Mouse (Mus musculus): ENCODE data around the gene Cited2. TPM values are rescaled to one million over a fixed set of nuclear protein-coding genes. Genes with fewer than 3 reads are reported as not detected.

Cited2 gene
- total and polyA plus RNA-seq, 2 experiments from 2014 or later = 60.4 to 112 TPM

GRCm38 (mm10) chr10:17759772-17760171, 36.8 kb downstream of the Cited2 start:
- H3K36me3 ChIP-seq (ENCODE audit: insufficient read depth, low read length) = no peaks in the 10 kb centered on the region
- 0 out of 2 replicates have a peak, but pooled peaks cover 4% of the 10 kb centered on the region for H3K9me3 ChIP-seq (ENCODE audit: low read length)
- no peak for ATAC-seq
- no peak overlapping the region for H3K4me3 ChIP-seq (ENCODE audit: low read length)
- no peaks in the 10 kb centered on the region for H3K27me3 ChIP-seq (ENCODE audit: insufficient read depth, low read length)
- no peak overlapping the region for H3K9ac ChIP-seq (replicated peaks; ENCODE audit: low read length)
- no peaks in the 10 kb centered on the region for H3K4me1 ChIP-seq (ENCODE audit: insufficient read depth, low read length)
- H3K27ac ChIP-seq = no peak overlapping the region
- DNase-seq (ENCODE audit: low spot score) = no peak
- TF ChIP-seq CTCF (IDR thresholded peaks at IDR 0.05; ENCODE audit: low read depth) = no peak
- 88% methylated on average over 3 of the region's 3 CpGs for WGBS
- no peak overlapping the region for H3K4me2 ChIP-seq (ENCODE audit: low read depth, low read length)

GRCm38 (mm10) chr10:17760750-17761613, 38.0 kb downstream of the Cited2 start:
- DNase-seq (ENCODE audit: low spot score) (no peak), ATAC-seq (no peak)
- 72% methylated on average over 9 of the region's 9 CpGs for WGBS
- no peak overlapping the region for H3K4me2 ChIP-seq (ENCODE audit: low read depth, low read length)
- no peak overlapping the region for H3K4me3 ChIP-seq (ENCODE audit: low read length)
- TF ChIP-seq CTCF (IDR thresholded peaks at IDR 0.05; ENCODE audit: low read depth) = peak; percentile 38
- H3K9me3 ChIP-seq (ENCODE audit: low read length) = no peaks in the 10 kb centered on the region
- H3K36me3 ChIP-seq (ENCODE audit: insufficient read depth, low read length) = no peaks in the 10 kb centered on the region
- no peaks in the 10 kb centered on the region for H3K4me1 ChIP-seq (ENCODE audit: insufficient read depth, low read length)
- no peaks in the 10 kb centered on the region for H3K27me3 ChIP-seq (ENCODE audit: insufficient read depth, low read length)
- H3K27ac ChIP-seq = no peak overlapping the region
- H3K9ac ChIP-seq (replicated peaks; ENCODE audit: low read length) = no peak overlapping the region

GRCm38 (mm10) chr10:17761652-17762051, 38.6 kb downstream of the Cited2 start:
- no peak overlapping the region for H3K4me3 ChIP-seq (ENCODE audit: low read length)
- no peaks in the 10 kb centered on the region for H3K4me1 ChIP-seq (ENCODE audit: insufficient read depth, low read length)
- H3K36me3 ChIP-seq (ENCODE audit: insufficient read depth, low read length) = no peaks in the 10 kb centered on the region
- H3K4me2 ChIP-seq (ENCODE audit: low read depth, low read length) = no peak overlapping the region
- DNase-seq (ENCODE audit: low spot score) (no peak), ATAC-seq (no peak)
- no peak overlapping the region for H3K27ac ChIP-seq
- H3K9ac ChIP-seq (replicated peaks; ENCODE audit: low read length) = no peak overlapping the region
- no peak for TF ChIP-seq CTCF (IDR thresholded peaks at IDR 0.05; ENCODE audit: low read depth)
- WGBS = 94% methylated on average over 1 of the region's 1 CpGs
- H3K9me3 ChIP-seq (ENCODE audit: low read length) = no peaks in the 10 kb centered on the region
- no peaks in the 10 kb centered on the region for H3K27me3 ChIP-seq (ENCODE audit: insufficient read depth, low read length)

- 95% methylated on average over 8 of the region's 8 CpGs for WGBS
- no peak for TF ChIP-seq CTCF (IDR thresholded peaks at IDR 0.05; ENCODE audit: low read depth)
- Histone ChIP-seq H3K36me3 (ENCODE audit: insufficient read depth, low read length) (no peaks in the 10 kb centered on the region), H3K9ac (replicated peaks; ENCODE audit: low read length) (no peak overlapping the region), H3K4me1 (ENCODE audit: insufficient read depth, low read length) (no peaks in the 10 kb centered on the region), H3K27me3 (ENCODE audit: insufficient read depth, low read length) (no peaks in the 10 kb centered on the region), H3K9me3 (ENCODE audit: low read length) (no peaks in the 10 kb centered on the region), H3K4me2 (ENCODE audit: low read depth, low read length) (no peak overlapping the region), H3K27ac (no peak overlapping the region), H3K4me3 (ENCODE audit: low read length) (no peak overlapping the region)
- DNase-seq (ENCODE audit: low spot score) (no peak), ATAC-seq (no peak)
Measured at GRCm38 (mm10) chr10:17762946-17763345, 39.9 kb downstream of the Cited2 start.

- no peak for TF ChIP-seq CTCF (IDR thresholded peaks at IDR 0.05; ENCODE audit: low read depth)
- Histone ChIP-seq H3K9ac (replicated peaks; ENCODE audit: low read length) (no peak overlapping the region), H3K4me1 (ENCODE audit: insufficient read depth, low read length) (no peaks in the 10 kb centered on the region), H3K9me3 (ENCODE audit: low read length) (no peaks in the 10 kb centered on the region), H3K4me3 (ENCODE audit: low read length) (no peak overlapping the region), H3K27ac (no peak overlapping the region), H3K36me3 (ENCODE audit: insufficient read depth, low read length) (no peaks in the 10 kb centered on the region), H3K4me2 (ENCODE audit: low read depth, low read length) (no peak overlapping the region), H3K27me3 (ENCODE audit: insufficient read depth, low read length) (no peaks in the 10 kb centered on the region)
- ATAC-seq = no peak
- DNase-seq (ENCODE audit: low spot score) = peak; percentile 2
- 76% methylated on average over 5 of the region's 5 CpGs for WGBS
Measured at GRCm38 (mm10) chr10:17769856-17770255, 46.8 kb downstream of the Cited2 start.

- Histone ChIP-seq H3K36me3 (ENCODE audit: insufficient read depth, low read length) (no peaks in the 10 kb centered on the region), H3K27ac (no peak overlapping the region), H3K4me2 (ENCODE audit: low read depth, low read length) (no peak overlapping the region), H3K4me3 (ENCODE audit: low read length) (no peak overlapping the region), H3K9ac (replicated peaks; ENCODE audit: low read length) (no peak overlapping the region), H3K4me1 (ENCODE audit: insufficient read depth, low read length) (no peaks in the 10 kb centered on the region), H3K9me3 (ENCODE audit: low read length) (no peaks in the 10 kb centered on the region), H3K27me3 (ENCODE audit: insufficient read depth, low read length) (no peaks in the 10 kb centered on the region)
- TF ChIP-seq CTCF (IDR thresholded peaks at IDR 0.05; ENCODE audit: low read depth) = no peak
- no peak for DNase-seq (ENCODE audit: low spot score)
- WGBS = 88% methylated on average over 10 of the region's 10 CpGs
- ATAC-seq = no peak
Measured at GRCm38 (mm10) chr10:17772364-17772763, 49.3 kb downstream of the Cited2 start.

- Histone ChIP-seq H3K36me3 (ENCODE audit: insufficient read depth, low read length) (no peaks in the 10 kb centered on the region), H3K9me3 (ENCODE audit: low read length) (no peaks in the 10 kb centered on the region), H3K4me2 (ENCODE audit: low read depth, low read length) (no peak overlapping the region), H3K9ac (replicated peaks; ENCODE audit: low read length) (no peak overlapping the region), H3K27me3 (ENCODE audit: insufficient read depth, low read length) (no peaks in the 10 kb centered on the region), H3K27ac (no peak overlapping the region), H3K4me3 (ENCODE audit: low read length) (no peak overlapping the region), H3K4me1 (ENCODE audit: insufficient read depth, low read length) (no peaks in the 10 kb centered on the region)
- WGBS = 93% methylated on average over 3 of the region's 3 CpGs
- DNase-seq (ENCODE audit: low spot score) (no peak), ATAC-seq (no peak)
- TF ChIP-seq CTCF (IDR thresholded peaks at IDR 0.05; ENCODE audit: low read depth) = no peak
Measured at GRCm38 (mm10) chr10:17774366-17774765, 51.3 kb downstream of the Cited2 start.
